Mouse (Mus musculus) retina, embryonic 14.5 days (tissue): ENCODE data around the gene Ptma.

Source experiments
- DNase-seq: peaks from one replicate; pipeline ENCODE4 v3.0.0-alpha.2; 2015; ENCODE audit warnings: low spot score

Gene Ptma

DNA sequence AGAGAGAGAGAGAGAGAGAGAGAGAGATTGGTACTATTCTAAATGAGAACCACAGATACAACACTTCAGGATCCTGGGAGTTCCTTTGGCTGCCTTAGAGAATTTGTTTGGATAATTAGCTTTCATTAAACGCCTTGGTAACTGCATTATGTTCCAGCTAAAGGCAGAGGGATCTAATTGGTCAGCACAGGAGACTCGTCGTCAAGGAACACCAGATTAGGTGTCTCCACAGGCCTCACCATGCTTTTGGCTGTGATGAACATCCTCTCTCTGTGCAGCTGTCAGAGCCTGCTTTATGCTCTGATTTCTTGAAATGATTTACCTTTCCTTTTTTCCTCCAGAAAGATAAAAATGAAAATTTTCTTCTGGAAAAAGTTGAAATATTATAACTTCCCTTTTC lies 20.3 kb downstream of the Ptma start:
- no peak for DNase-seq

DNA sequence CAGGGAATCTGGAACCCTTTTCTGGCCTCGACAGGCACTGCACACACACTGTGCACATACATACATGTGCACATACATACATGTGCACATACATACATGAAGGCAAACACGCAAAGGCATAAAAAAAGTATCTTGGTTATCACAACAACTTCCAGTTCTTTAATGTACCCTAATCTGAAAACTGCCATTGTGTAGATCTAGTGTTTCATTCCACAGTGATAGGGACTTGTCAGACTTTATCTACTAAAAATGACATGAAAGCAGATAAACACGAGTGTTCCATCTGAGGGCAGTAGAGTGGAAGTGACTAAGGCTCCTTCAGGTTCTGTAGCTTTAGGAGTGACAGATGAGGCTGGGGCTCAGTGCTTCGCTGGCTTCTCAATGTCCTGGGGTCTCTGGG lies 24.8 kb downstream of the Ptma start:
- DNase-seq: no peak

DNA sequence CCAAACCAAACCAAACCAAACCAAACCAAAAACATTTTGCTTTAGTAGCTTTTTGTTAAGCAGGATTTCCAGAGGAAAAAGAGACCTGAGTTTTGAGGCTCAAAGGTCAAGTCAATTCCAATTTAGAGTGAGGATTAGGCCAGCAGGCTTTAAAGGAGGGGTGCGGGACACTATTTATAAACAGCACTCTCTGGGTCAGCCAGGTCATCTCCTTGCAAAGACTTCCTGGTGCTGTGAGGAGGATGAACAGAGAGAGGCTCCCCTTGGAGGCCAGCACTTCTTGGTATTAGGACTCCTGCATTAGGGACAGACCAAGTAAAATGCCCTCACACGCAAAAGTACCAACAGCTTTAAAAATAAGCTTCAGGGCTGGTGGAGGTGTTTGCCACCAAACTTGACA lies 25.4 kb downstream of the Ptma start:
- DNase-seq: no peak

DNA sequence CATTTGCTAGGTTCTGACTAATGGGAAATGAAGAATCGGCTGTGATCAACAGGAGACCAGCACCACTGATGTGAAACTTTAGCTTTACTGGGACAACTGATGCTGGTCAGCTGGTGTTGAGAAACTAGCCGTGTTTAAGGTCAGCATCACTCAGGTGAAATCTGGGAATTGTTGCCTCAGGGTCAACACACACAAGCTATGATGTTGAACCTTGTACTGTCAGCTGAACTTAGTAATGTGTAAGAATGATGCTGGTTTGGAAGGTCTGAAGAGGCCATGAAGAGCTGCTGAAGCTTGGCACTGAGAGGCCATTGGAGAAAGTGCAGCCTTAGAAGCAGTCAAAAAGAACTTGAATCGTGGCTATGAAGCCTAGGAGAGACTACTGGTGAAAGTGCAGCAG lies 29.1 kb downstream of the Ptma start:
- no peak for DNase-seq

DNA sequence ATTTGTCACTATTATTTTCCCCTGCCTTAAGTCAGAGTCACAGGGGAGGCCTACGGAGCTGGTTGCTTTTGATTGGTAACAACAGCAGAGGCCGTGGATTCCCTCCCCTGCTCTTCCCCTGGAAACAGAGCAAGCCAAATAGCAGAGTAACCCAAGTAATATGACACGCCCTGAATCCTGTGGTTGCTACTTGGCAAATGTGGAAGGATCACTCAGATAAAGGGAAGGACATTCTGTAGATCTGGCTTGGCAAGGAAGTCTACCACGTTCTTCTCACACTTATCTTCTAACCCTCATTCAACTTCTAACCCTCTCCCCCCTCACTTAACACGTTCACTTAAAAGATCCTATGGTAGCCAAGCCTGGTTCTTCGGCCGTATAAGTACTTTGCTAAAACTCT lies 31.3 kb downstream of the Ptma start:
- DNase-seq: no peak

DNA sequence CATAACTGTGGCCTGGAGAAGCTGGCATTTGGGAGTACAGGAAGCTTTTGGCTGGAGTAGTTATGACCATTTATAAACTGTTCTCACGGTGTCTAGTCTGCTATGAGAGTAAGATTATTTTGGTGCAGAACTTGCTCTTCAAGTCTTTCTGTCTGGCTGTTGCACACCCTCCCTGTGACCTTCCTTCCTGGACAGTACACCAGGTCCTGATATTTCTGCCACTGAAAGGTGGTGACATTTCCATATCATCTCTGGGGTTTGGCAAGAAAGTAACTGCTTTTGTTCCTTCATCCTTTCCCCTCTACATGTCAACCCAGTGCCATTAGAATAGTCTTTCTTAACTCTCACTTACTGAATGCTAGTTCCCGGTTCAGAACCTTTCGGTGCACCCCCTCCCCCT lies 32.7 kb downstream of the Ptma start:
- DNase-seq: no peak

DNA sequence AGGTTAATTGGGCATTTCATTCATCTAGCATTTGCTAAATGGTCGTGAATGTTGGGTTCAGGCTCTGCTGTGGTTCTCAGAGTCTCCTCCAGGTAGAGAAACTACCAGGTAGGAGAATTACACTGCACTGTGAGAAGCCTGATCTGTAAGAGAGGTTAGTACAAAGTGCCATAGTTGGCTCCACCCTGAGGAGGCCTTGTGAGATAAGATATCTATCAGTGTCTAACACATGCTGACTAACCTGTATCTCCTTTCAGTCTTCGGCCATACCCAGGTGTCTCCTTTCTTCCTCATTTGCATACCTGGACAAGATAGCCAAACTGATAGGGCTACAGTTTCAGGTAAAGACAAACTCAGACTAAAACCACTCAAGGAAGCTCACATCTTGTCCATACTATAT lies 36.1 kb downstream of the Ptma start:
- DNase-seq: no peak

DNA sequence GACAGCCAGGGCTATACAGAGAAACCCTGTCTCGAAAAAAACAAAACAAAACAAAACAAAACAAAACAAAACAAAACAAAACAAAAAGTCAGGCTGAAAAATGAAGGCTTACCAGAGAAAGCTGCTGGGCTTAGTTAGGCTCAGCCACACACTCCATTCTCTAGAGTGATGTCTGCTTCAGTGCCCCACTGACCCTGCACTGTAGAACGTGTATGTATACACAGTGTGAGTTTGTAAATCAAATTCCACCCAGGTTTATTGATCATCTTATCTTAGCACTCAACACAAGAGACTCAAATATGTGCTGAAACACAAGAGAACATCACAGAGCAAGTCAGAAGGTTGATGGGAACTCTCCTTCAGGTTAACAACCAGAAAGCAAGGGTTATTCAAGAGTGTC lies 41.9 kb downstream of the Ptma start:
- DNase-seq: no peak

DNA sequence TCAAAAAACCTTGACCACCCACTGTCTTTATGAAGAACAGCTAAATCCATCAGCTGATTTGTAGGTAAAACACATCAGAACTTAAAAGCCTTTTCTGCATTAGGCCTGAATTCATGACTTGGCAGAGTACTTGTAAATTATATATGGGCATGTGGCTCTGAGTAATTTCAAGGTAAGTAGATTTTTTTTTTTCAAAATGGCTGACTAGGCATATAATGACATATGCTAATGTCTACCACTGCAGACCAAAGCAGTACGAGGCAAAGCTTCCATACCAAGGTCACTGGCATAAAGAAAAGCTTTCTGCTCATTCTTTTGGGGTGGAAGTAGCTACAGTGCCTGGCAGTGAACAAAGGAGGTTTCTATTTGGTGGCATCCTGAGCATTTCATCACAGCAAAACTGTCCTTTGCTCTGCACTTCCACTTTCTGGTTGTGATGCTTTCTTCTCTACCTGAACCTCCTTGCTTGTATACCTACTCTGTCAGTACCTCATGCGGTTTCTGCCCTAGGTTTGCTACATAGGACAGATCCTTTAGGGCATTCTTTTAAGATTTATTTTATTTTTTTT lies 42.9 kb downstream of the Ptma start:
- no peak for DNase-seq

DNA sequence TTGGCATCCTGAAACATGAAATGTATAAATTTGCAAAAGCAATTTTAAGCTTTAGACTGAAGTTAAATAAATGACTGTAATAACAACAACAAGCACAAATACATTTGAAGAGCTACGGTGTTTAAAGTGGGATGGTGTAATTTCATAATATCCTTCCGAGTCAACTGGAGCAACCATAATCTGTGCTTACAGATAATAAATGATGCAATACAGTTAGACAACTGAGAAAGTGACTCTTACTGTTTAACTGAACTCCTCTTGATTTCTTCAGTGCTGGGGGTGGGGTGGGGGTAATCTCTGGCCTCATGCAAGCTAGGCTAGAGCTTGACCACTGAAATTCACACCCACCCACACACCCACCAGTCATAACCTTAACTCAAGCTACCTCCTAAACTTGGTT lies 44.9 kb downstream of the Ptma start:
- no peak for DNase-seq

DNA sequence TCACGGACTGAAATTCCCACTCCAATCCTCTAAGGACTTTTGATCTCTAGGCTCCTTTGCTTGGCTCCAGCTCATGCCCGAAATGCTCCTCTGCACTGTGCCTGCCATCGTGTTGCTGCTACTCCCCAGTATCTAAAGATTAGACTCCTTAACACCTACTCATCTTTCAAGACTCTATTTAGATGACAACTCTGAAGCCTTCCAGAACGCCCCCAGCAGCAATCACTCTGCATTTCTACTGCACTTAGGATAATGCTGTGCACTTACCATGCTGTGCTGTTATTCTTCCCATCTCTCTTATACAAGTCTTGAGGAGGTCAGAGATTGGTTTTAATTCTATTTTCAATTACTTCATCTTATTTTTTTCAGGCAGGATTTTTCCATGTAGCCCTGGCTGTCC lies 45.4 kb downstream of the Ptma start:
- DNase-seq: no peak
